Mouse (Mus musculus) embryonic facial prominence, embryonic 11.5 days (tissue): ENCODE data around the gene BC035044. TPM values are rescaled to one million over a fixed set of nuclear protein-coding genes. Genes with fewer than 3 reads are reported as not detected.

Experiments used
- ATAC-seq: fragments of 200-750 bp; cut with Nextera tagmentation; replicated peaks from 2 replicates; pipeline ENCODE4 v1.8.0; 2017; ENCODE audit warnings: low read depth; ENCODE audit not compliant: insufficient number of reproducible peaks, low FRiP score, low TSS enrichment
- DNase-seq: peaks from one replicate; pipeline ENCODE4 v3.0.0-alpha.2; 2015; ENCODE audit warnings: low spot score
- H3K27ac ChIP-seq: fragments of 300-500 bp; sonication (generic); replicated peaks from 2 replicates; pipeline ENCODE4 v1.5.1; 2014; ENCODE audit warnings: mild to moderate bottlenecking, low read depth, low read length, control low read depth
- H3K27me3 ChIP-seq: fragments of 300-500 bp; sonication (generic); 2 replicates; pipeline ENCODE4 v1.6.1; 2014; ENCODE audit warnings: mild to moderate bottlenecking, low read length, moderate library complexity, mixed read lengths; ENCODE audit not compliant: control insufficient read depth, insufficient read depth
- H3K36me3 ChIP-seq: fragments of 300-500 bp; sonication (generic); replicated peaks from 2 replicates; pipeline ENCODE4 v1.6.1; 2014; ENCODE audit warnings: low read depth, mild to moderate bottlenecking, low read length, moderate library complexity, mixed read lengths; ENCODE audit not compliant: control insufficient read depth, insufficient read depth
- H3K4me1 ChIP-seq: fragments of 300-500 bp; sonication (generic); 2 replicates; pipeline ENCODE4 v1.6.1; 2014; ENCODE audit warnings: low read length, mixed read lengths; ENCODE audit not compliant: control insufficient read depth, insufficient read depth
- H3K4me2 ChIP-seq: fragments of 300-500 bp; sonication (generic); 2 replicates; pipeline ENCODE4 v1.6.1; 2014; ENCODE audit warnings: low read depth, mild to moderate bottlenecking, control low read depth, low read length, moderate library complexity
- H3K4me3 ChIP-seq: fragments of 300-500 bp; sonication (generic); 2 replicates; pipeline ENCODE4 v1.5.1; 2014; ENCODE audit warnings: low read depth, low read length, control low read depth
- H3K9ac ChIP-seq: fragments of 300-500 bp; sonication (generic); replicated peaks from 2 replicates; pipeline ENCODE4 v1.6.1; 2014; ENCODE audit warnings: mild to moderate bottlenecking, control low read depth, low read length
- H3K9me3 ChIP-seq: fragments of 300-500 bp; sonication (generic); replicated peaks from 2 replicates; pipeline ENCODE4 v1.6.1; 2016; ENCODE audit warnings: mild to moderate bottlenecking, low read length, inconsistent platforms, mixed read lengths; ENCODE audit not compliant: control insufficient read depth
- WGBS: fragments of 180-500 bp; shearing (Covaris S2); extraction: QIAGEN DNeasy Blood & Tissue Kit; methylation state at CpG from one replicate; pipeline ENCODE4 v1.1.7; 2014; 5-methylcytosine and 5-hydroxymethylcytosine counted together
- polyA plus RNA-seq: library from polyadenylated mRNA; unstranded; fragments of >200 nt; fragmentation: Nextera tagmentation; extraction: Ambion mirVana; gene quantifications from 2 replicates; pipeline ENCODE4 v1.2.1, GENCODE M21; 2014

The BC035044 gene
- polyA plus RNA-seq, 1 experiment from 2014 or later: 1.2 TPM

- 82% methylated on average over 1 of the region's 1 CpGs for whole genome bisulfite sequencing
- Histone ChIP-seq H3K4me3 (no peak overlapping the region), H3K27ac (no peak overlapping the region), H3K9me3 (no peaks in the 10 kb centered on the region), H3K4me2 (no peak overlapping the region), H3K4me1 (no peaks in the 10 kb centered on the region), H3K27me3 (no peaks in the 10 kb centered on the region), H3K9ac (no peak overlapping the region), H3K36me3 (no peaks in the 10 kb centered on the region)
- no peak for DNase-seq
- ATAC-seq: no peak
Measured at GRCm38 (mm10) chr6:128855477-128855876, 35.4 kb downstream of the BC035044 start.

- no peak for ATAC-seq
- no peak for DNase-seq
- 87% methylated on average over 3 of the region's 3 CpGs for WGBS
Measured at GRCm38 (mm10) chr6:128854895-128855294, 36.0 kb downstream of the BC035044 start.

GRCm38 (mm10) chr6:128854024-128854820, 36.7 kb downstream of the BC035044 start:
- Histone ChIP-seq H3K36me3 (no peaks in the 10 kb centered on the region), H3K27ac (no peak overlapping the region), H3K4me3 (no peak overlapping the region), H3K9me3 (no peaks in the 10 kb centered on the region), H3K9ac (peak overlapping the region; percentile 18; the same call in 1 of the 2 replicates), H3K4me1 (no peaks in the 10 kb centered on the region), H3K27me3 (no peaks in the 10 kb centered on the region), H3K4me2 (no peak overlapping the region)
- WGBS: 44% methylated on average over 12 of the region's 12 CpGs
- peak; percentile 85 for DNase-seq
- peak; percentile 83 for ATAC-seq

More at GRCm38 (mm10) chr6:128854895-128855294, 36.0 kb downstream of the BC035044 start:
- H3K27ac ChIP-seq: no peak overlapping the region
- no peak overlapping the region for H3K4me3 ChIP-seq
- H3K27me3 ChIP-seq: no peaks in the 10 kb centered on the region
- no peaks in the 10 kb centered on the region for H3K36me3 ChIP-seq
- H3K4me2 ChIP-seq: no peak overlapping the region
- H3K9ac ChIP-seq: no peak overlapping the region
- no peaks in the 10 kb centered on the region for H3K4me1 ChIP-seq
- H3K9me3 ChIP-seq: no peaks in the 10 kb centered on the region

- no peaks in the 10 kb centered on the region for H3K4me1 ChIP-seq
- 77% methylated on average over 3 of the region's 3 CpGs for WGBS
- DNase-seq: no peak
- H3K9me3 ChIP-seq: no peaks in the 10 kb centered on the region
- no peak overlapping the region for H3K27ac ChIP-seq
- no peak overlapping the region for H3K4me3 ChIP-seq
- no peak overlapping the region for H3K9ac ChIP-seq
- H3K36me3 ChIP-seq: no peaks in the 10 kb centered on the region
- no peaks in the 10 kb centered on the region for H3K27me3 ChIP-seq
- no peak overlapping the region for H3K4me2 ChIP-seq
- ATAC-seq: no peak
Measured at GRCm38 (mm10) chr6:128852766-128853165, 38.2 kb downstream of the BC035044 start.

GRCm38 (mm10) chr6:128851151-128851550, 39.8 kb downstream of the BC035044 start:
- H3K4me3 ChIP-seq: no peak overlapping the region
- H3K4me1 ChIP-seq: no peaks in the 10 kb centered on the region
- no peak overlapping the region for H3K4me2 ChIP-seq
- DNase-seq: no peak
- H3K9ac ChIP-seq: no peak overlapping the region
- 82% methylated on average over 2 of the region's 2 CpGs for WGBS
- H3K27ac ChIP-seq: no peak overlapping the region
- H3K27me3 ChIP-seq: no peaks in the 10 kb centered on the region
- H3K9me3 ChIP-seq: no peaks in the 10 kb centered on the region
- ATAC-seq: no peak
- no peaks in the 10 kb centered on the region for H3K36me3 ChIP-seq

GRCm38 (mm10) chr6:128850671-128851070, 40.3 kb downstream of the BC035044 start:
- H3K9me3 ChIP-seq: no peaks in the 10 kb centered on the region
- H3K4me1 ChIP-seq: no peaks in the 10 kb centered on the region
- no peaks in the 10 kb centered on the region for H3K27me3 ChIP-seq
- no peaks in the 10 kb centered on the region for H3K36me3 ChIP-seq
- DNase-seq (no peak), ATAC-seq (no peak)
- no peak overlapping the region for H3K4me3 ChIP-seq
- no peak overlapping the region for H3K9ac ChIP-seq
- 87% methylated on average over 2 of the region's 2 CpGs for WGBS
- H3K27ac ChIP-seq: no peak overlapping the region
- H3K4me2 ChIP-seq: no peak overlapping the region

GRCm38 (mm10) chr6:128849902-128850301, 41.0 kb downstream of the BC035044 start:
- 55% methylated on average over 2 of the region's 2 CpGs for WGBS
- no peak overlapping the region for H3K4me2 ChIP-seq
- no peak overlapping the region for H3K4me3 ChIP-seq
- ATAC-seq (no peak), DNase-seq (peak; percentile 78)
- H3K36me3 ChIP-seq: no peaks in the 10 kb centered on the region
- H3K9ac ChIP-seq: no peak overlapping the region
- H3K9me3 ChIP-seq: no peaks in the 10 kb centered on the region
- H3K4me1 ChIP-seq: no peaks in the 10 kb centered on the region
- H3K27ac ChIP-seq: no peak overlapping the region
- H3K27me3 ChIP-seq: no peaks in the 10 kb centered on the region

GRCm38 (mm10) chr6:128847401-128847800, 43.5 kb downstream of the BC035044 start:
- WGBS: 85% methylated on average over 4 of the region's 4 CpGs
- Histone ChIP-seq H3K36me3 (no peaks in the 10 kb centered on the region), H3K9ac (no peak overlapping the region), H3K4me2 (no peak overlapping the region), H3K4me3 (no peak overlapping the region), H3K27ac (no peak overlapping the region), H3K27me3 (no peaks in the 10 kb centered on the region), H3K4me1 (0 out of 2 replicates have a peak, but pooled peaks cover 2% of the 10 kb centered on the region), H3K9me3 (no peaks in the 10 kb centered on the region)
- DNase-seq: no peak
- no peak for ATAC-seq
